Mouse (Mus musculus) megakaryocyte, adult 5-6 weeks (primary cell): ENCODE data around the gene Zfp764. TPM values are rescaled to one million over a fixed set of nuclear protein-coding genes. Genes with fewer than 3 reads are reported as not detected.
A peak's percentile ranks its signal among the peaks of the same experiment; 100 is the strongest.
"Not testable (repeated sequence)": the region's sequence is repeated elsewhere in the genome, so short reads cannot be mapped to it uniquely, and the experiment has no call there.

Source experiments
- ATAC-seq: 2 replicates; pipeline ENCODE4 v1.8.0; 2016; ENCODE audit warnings: mild to moderate bottlenecking, inconsistent platforms; ENCODE audit not compliant: poor library complexity, severe bottlenecking
- total RNA-seq, 2 experiments: library from RNA; stranded (forward) in 1 of 2; stranded (reverse) in 1 of 2; fragments of 153-499, 151-499 nt in 1 of 2; fragments of 221-1000, 200-1000 nt in 1 of 2; gene quantifications; 2 replicates each; pipeline versions ENCODE4 v1.2.3 to v1.2.4; 2015 to 2017

Zfp764 gene
- total RNA-seq, 2 experiments from 2014 or later, result 8.5 to 9.5 TPM

GRCm38 (mm10) chr7:127392251-127392824, 14.3 kb downstream of the Zfp764 start:
- ATAC-seq, result peak; percentile 28; the same call in 1 of the 2 replicates

DNA sequence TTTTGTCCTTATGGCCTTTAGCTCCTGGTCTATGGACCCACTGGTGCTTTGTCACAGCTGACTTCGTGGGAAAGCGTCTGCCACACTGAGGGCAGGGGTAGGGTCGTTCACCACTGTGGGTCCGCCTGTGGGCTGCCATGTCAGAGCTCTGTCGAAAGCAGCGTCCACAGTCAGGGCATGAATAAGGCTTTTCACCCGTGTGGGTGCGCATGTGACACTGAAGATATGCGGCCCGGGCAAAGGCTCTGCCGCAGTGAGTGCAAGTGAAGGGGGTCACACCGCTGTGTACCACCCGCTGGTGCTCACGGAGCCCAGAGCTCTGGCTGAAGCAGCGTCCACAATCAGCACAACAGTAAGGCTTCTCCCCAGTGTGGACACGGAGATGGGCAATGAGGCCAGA, 15.1 kb downstream of the Zfp764 start:
- ATAC-seq, result no peak

DNA sequence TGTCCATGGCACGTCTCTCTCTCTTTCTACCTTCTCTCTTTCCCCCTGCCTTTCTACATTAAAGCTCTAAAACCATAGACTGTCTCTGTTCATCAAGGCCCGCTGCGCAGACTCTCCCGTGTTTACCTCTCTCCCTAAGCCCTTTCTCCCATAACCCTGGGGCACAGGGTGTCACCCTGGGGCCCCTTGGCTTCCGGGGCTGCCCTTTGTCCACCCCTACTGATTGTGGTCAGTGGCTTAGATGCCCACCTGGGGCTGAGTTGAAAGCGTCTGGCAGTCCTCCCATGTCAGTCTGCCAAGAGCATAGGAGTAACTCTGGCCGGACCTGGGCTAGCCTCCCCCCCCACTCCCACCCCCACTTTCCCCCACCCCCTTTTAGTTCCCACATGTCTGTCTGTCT, 16.3 kb downstream of the Zfp764 start:
- ATAC-seq, result no peak

- ATAC-seq, result not testable (repeated sequence)
Observed at GRCm38 (mm10) chr7:127388201-127388600, 18.4 kb downstream of the Zfp764 start.

- ATAC-seq, result peak; percentile 94
Observed at GRCm38 (mm10) chr7:127386641-127387392, 19.8 kb downstream of the Zfp764 start, which contains the start of gene 9130019O22Rik. Gene 9130019O22Rik (minus strand): TSS chr7:127387166.

DNA sequence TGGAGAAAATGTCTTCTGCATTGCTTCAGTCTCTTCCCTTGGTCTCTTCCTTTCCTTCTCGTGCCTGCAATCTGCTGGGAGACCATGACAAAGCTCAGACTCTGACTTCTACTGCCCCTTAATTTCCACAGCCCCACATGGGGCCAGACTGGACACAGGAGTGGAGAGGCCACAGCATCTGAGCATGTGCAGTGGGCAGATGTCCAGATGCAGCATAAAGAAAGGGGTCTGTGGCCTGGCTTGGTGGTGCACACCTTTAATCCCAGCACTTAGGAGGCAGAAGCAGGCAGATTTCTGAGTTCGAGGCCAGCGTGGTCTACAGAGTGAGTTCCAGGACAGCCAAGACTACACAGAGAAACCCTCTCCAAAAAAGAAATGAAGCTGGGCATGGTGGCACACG, 21.1 kb downstream of the Zfp764 start:
- not testable (repeated sequence) for ATAC-seq

- no peak for ATAC-seq
Observed at GRCm38 (mm10) chr7:127378310-127378921, 28.2 kb downstream of the Zfp764 start.

DNA sequence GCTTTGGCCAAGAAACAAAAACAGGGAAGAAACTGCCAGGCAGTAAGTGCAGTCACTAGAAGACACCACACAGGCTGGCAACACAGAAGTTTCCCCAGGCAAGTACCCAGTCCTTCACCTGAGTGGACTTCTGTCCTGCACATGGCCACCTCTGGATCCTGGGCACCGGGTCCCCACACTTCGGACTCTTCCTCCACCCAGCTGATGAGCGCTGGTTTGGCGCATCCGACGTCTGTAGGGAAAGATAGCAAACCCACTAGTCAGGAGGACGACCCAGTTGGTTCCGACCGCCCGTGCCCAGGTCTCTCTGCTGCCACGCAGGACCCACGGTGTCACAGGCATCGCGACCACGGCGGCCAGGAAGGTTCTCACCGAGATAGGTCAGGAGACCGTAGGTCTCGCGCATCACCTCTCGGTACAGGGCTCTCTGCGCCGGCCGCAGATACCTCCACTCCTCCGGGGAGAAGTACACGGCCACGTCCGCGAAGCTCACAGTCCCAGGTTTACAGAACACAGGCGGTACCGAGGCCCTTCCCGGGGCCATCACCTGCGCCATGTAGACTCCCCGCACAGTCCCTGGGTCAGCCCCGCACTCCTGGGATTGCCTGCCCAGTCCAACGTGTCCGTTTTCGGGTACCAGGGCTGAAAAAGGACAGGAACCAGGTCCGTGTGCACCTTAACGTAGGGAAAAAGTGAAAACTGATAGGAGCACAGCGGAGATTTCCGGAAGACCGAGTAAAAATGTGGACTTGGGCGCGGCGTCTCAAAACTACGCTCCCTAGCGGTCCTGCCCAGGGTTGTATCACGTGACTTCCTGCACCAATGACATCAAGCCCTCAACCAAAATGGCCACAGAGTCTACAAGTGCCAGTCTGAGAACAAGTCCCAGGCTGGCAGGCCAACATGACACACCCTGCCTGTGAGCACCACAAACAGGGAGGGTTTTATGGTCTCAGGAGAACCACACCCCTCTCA, 31.1 kb downstream of the Zfp764 start, which contains the start of gene Zfp747:
TSS of gene Zfp747 (minus strand) at position 780 of the 975 bp plus-strand sequence.
- ATAC-seq, result peak; percentile 96

GRCm38 (mm10) chr7:127371870-127372269, 34.8 kb downstream of the Zfp764 start:
- ATAC-seq, result not testable (repeated sequence)

DNA sequence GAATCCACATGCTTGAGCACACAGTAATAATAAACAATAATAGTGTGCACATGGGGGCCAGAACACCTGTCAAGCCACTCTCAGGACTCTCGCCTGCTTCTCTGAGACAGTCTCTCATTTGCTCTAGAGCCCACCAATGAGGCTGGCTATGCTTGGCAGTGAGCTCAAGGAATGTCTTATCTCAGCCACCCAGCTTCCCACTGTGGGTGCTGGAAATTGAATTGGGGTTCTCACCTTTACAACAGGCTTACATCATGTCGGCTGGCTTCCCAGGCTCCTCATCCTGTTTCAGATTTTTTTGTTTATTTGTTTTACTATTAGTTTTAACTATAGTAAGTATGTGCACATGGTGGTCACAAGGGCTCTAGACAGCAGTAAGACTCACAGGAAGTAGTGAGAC, 35.4 kb downstream of the Zfp764 start:
- no peak for ATAC-seq

DNA sequence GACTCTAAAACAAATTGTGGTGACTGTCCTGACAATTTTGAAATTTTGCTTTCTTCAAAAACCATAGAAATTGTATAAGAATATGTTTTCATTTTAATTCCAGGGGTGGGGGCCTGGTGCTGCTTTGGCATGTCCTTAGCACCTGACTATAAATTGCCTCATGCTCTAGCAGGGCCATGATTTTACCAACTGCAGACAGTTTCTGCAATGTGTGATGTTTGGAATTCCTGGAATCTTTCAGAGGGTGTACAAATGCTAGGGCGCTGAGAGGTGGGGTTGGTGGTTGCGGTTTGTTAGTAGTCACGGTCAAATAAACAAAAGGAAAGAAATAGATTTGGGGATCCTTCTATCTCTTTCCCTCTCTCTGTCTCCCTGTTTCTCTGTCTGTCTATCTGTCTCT, 40.4 kb downstream of the Zfp764 start:
- no peak for ATAC-seq

GRCm38 (mm10) chr7:127364166-127364565, 42.5 kb downstream of the Zfp764 start:
- ATAC-seq, result no peak

DNA sequence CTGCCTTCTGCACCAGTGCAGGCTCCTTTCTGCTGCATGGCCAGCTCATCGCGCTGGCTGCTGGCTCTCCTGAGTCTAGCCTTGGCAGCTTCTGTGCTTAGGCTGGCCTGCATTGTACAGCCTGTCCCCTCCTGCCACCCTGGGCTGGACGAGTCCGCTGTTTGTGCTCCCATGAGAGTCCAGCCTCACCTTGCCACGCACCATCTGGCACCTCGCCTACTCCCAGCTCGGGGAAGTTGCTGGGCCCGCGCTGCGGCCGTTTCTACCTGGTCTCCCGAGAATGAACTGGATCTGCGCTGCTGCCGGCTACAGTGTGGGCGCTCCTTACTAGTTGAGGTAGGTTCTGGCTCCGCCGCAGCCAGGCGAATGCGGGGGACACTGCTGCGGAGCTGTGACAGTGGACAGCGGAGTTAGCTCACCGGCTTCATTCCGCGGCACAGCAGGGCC, 43.1 kb downstream of the Zfp764 start:
- no peak for ATAC-seq

DNA sequence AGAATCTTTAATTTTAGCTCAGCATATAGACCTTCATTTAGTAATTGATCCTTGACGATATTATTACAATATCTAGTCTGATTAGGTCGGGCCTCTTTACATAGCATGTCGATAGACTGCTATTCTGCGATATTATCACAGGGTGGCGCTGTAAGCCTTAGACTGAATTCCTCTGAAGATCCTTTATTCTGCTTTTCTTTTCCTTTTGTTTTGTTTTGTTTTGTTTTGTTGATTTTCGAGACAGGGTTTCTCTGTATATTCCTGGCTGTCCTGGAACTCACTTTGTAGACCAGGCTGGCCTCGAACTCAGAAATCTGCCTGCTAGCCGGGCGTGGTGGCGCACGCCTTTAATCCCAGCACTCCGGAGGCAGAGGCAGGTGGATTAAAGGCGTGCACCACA, 44.2 kb downstream of the Zfp764 start:
- peak; percentile 83 for ATAC-seq

DNA sequence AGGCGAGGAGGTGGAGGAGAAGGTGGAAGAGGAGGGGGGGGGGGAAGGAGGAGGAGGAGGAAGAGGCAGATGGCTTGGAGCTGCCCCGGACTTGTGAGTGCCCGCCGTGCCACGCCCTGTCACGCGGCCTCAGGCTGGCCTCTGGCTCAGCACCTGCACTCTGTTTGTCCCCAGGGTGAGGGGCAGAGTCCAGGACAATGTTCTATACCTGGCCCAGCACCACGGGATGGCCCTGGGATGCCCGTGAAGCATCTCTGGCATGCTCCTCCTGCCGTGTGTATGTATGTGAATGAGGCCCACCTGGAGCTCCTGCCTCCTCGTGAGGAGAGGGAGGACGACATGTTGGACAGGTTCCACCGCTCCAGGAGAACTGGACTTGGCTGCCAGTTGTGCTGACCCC, 45.2 kb downstream of the Zfp764 start:
- ATAC-seq, result no peak

DNA sequence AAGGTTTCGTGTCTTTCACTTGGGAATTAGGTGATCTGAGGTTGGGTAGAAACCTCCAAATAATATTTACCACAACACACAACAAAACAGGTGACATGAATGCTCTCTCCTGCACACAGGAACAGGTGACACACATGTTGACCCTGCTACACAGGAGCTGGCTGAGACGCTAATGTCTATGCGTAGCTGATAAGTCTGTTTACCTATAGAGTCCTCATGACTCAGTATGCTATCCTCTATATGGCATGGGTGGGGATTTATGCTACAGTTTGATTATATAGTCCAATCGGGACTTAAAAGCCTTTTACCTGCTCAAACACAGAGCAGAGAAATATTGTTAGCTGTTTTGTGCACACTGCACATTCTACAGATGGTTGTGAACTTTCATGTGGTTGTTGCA, 46.4 kb downstream of the Zfp764 start:
- no peak for ATAC-seq

GRCm38 (mm10) chr7:127358472-127358871, 48.1 kb downstream of the Zfp764 start:
- no peak for ATAC-seq

DNA sequence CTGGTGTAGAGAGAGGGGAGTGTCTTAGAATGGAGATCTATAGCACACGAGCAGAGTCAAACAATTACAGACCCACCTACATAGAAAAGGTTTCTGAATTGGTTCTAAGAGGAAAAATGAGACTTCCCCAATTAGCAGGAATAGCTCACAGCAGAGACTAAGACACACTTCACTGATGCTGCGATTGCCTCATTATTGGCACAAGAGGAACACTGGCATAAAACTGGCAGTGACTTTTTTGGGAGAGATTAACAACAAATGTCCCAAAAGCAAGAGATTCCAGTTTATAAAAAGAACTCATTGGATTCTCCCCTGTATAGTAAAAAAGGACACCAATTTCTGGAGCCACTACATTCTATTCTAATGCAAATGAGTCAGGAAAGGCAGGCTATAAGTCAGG, 48.8 kb downstream of the Zfp764 start:
- no peak for ATAC-seq

GRCm38 (mm10) chr7:127355796-127356195, 50.8 kb downstream of the Zfp764 start:
- no peak for ATAC-seq
